Mouse (Mus musculus): ENCODE measurements around the gene Fam3c. TPM values are rescaled to one million over a fixed set of nuclear protein-coding genes. Genes with fewer than 3 reads are reported as not detected.

Fam3c gene
- total RNA-seq, 2 experiments from 2014 or later, result 59.4 to 63.4 TPM

GRCm38 (mm10) chr6:22354675-22355074 is 1.4 kb downstream of the Fam3c start:
- no peak for DNase-seq (ENCODE audit: low spot score in 2 of 2)

DNA sequence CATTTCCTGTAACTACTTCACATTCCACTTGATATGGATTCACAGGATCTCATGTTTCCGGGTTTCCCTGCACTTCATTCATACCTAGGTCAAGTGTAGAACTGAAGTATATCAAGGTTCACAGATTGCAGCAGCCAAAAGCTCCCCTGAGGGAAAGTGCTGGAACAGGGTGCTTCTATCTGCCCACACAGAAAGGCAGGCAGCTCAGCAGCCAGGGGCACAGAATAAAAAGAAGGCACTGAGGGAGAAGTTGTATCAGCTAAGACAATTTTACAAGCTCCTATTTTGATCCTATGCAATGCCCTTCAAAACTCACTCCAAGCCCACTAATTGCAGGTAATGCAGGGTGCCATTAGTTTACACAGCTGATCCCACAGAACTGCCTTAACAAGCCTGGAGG is 2.0 kb downstream of the Fam3c start:
- no peak for DNase-seq (ENCODE audit: low spot score in 2 of 2)

DNA sequence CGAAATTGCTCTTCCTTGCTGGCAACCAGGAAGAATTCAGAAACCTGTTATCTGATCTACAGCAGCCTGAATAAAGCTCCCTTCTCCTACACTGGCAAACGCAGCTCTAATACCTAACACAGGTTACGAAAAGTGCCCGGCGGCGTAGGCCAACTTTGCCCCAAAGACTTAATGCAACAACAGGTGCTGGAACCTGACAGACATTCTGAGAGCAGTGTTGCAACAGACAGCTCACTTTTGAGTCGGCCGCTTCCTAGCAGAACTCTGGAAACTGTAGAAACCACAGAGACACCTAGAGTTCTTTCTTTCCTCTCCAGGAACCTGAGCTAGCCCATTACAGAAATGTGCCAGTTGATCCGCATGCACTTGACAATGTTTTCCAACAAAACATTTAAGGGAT is 4.5 kb downstream of the Fam3c start:
- DNase-seq (ENCODE audit: low spot score in 2 of 2), result no peak

- DNase-seq (ENCODE audit: low spot score in 2 of 2), result no peak
These were observed 5.8 kb downstream of the Fam3c start for GRCm38 (mm10) chr6:22350239-22350571.

DNA sequence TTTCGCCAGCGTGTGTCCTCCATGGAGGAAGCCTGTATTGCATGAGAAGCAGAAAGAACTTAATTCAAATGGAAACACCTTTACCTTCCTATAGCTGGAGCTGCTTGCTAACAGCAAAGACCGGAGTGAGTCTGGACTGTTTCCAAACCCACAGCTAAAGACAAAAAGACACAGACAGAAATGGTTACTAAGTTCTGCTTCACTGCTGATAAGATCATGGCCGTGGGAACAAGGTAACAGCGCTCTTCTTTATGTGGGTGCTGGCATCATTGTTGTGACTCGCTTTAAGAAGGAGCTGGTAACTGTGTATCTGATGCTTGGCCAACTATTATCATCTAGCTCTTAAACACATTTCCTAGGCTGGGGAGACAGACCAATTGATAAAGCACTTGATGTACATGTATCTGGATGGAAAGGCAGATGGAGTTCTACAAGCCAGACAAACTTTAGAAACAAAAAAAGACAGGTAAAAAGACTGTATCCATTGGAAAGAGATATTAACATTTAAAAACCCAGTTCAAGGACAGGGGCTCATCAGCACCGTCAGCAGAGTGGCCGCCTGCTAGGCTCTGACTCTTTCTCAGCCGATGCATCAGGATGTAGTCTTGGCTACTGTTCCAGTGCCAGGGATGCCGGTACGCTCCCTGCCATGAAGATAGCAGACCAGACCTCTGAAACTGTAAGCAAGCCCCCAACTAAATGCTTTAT is 6.4 kb downstream of the Fam3c start:
- DNase-seq (ENCODE audit: low spot score in 2 of 2), result no peak

DNA sequence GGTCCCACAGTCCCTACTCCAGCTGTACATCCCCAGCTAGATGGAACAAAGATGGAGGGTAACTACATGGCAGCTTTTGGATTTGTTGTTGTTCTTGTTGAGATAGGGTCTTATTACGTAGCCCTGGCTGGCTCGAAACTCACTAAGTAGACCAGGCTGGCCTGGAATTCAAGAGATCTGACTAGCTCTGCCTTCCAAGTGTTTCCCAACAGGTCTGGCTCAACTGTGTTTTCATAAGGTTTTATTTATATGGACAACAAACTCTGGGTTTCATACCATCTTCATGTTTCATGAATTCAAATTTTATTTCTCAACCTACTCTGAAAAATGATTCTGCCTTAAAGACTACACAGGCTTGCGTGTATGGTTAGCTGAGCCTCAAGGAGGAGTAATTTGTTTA is 7.1 kb downstream of the Fam3c start:
- DNase-seq (ENCODE audit: low spot score in 2 of 2), result no peak

DNA sequence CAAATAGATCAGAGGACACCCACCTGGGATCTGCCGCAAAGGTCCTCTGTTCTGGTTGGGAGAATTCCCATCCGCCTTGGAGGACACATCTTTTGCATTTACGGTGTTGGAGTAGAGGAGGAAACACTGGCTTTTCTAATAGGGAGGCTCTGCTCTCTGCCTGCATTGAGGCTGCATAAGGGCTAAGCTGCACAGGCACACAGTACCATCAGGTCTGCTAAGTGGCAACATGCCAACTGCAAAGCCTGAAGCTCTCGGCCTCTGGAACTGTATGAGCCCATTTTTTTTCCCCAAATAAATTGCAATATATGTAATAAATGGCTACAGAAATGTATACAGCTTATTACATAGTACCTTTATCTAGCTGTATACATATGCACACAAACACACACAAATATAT is 7.9 kb downstream of the Fam3c start:
- DNase-seq (ENCODE audit: low spot score in 2 of 2), result no peak

- no peak for DNase-seq (ENCODE audit: low spot score in 2 of 2)
These were observed 8.7 kb downstream of the Fam3c start for GRCm38 (mm10) chr6:22347132-22347902.

DNA sequence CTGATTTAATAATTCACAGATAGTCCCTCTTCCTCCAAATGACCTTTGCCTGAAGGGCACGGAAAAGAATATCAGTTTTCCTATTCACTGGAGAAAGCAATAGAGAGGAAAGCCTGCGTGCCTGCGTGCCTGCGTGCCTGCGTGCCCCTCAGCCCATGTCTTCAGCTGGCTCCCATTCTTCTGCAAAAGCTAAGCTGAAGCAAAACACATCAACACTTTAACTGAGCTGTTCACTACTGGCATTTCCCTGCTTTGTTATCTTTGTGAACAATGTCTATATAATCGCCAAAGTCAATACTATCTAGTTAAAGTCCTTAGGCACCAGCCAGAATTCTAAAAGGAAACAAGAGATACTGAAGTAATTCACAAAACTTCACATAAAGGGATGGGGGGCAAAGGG is 11.6 kb downstream of the Fam3c start:
- no peak for DNase-seq (ENCODE audit: low spot score in 2 of 2)

DNA sequence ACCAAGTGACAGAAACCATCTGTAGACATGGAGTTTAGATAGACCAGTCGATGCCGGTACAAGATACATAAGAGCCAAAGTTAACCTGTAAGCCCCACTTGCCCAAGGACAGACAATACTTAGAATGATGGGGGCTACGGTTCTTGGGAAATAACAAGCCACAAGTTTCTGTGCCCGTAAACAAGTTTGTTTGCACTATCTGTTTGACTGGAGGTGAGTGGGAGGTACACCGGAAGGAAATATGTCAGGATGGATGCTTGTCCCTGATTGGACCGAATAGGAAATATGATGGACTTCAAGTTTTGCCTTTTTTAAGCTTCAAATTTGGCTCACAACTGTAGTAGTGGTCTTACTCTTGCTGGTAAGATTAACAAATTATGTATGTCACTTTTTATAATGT is 12.3 kb downstream of the Fam3c start:
- no peak for DNase-seq (ENCODE audit: low spot score in 2 of 2)

DNA sequence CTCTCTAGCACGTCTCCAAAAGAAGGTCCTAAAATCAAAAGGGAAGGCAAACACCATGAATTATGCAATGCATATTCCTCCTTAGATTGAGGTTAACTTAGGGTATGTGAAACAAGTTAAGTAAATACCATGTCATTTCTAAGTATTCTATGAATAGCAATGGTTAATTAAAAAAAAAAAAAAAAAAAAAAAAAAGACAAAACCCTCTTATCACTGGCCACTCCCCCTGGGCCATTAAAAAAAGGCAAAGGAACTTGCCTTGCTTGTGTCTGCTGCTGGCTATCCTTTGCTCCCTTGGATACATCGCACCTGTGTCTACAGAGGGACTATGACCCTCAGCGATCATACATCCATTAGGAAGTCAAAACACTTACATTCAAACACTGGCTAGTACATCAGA is 12.8 kb downstream of the Fam3c start:
- no peak for DNase-seq (ENCODE audit: low spot score in 2 of 2)

DNA sequence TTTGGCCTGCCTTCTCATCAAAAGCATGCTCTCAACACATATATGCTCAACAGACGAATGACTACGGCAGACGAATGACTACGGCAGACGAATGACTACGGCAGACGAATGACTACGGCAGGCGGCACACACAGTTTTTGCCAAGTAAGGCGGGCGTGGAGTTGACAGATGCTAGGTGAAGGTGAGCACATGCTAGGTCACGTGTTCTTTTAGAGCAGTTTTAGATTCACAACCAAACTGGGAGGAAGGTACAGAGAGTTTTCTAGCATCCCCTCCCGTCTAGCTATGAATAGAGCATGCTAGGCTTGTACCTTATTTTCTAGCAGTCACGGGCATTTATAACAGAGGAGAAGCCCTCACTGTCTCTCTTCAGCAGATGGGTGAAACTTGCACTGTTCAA is 15.3 kb downstream of the Fam3c start:
- no peak for DNase-seq (ENCODE audit: low spot score in 2 of 2)

- no peak for DNase-seq (ENCODE audit: low spot score in 2 of 2)
These were observed 16.1 kb downstream of the Fam3c start for GRCm38 (mm10) chr6:22339763-22340542.

GRCm38 (mm10) chr6:22332548-22332947 is 23.5 kb downstream of the Fam3c start:
- no peak for DNase-seq (ENCODE audit: low spot score in 2 of 2)

DNA sequence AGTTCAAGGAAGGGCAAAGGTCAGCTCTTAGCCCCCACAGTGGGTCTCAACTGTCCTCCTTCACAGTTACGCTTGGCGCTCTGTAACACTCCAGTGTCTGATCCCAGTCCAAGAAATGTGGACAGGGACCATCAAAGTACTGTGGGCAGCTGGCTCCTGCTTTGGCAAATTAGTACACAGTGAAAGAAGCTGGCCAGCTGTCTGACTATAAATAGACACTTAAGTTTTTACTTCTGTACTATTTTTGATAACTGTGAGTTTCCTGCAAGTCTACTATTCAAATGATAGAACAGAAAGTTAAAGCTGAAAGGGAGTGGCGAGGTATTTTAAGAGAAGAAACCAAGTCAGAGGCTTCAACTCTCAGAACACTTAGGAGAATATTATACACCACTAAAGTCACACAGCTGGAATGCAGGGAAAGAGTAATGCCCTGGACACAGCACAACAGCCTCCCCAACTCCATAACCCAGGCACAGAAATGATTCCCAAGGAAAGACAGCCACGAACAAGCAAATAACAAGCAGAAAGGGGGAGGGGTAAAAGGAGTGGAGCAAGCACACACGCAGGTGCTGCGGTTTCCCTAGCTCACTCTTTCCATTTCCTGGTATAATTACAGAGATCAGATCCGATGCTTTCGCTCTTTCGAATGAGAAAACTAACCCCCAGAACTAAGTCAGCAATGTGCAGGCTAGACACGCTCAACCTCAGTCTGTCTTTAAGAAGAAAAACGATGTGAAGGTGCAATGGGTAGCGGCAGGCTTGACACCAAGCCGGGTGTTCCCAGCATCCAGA is 25.7 kb downstream of the Fam3c start:
- no peak for DNase-seq (ENCODE audit: low spot score in 2 of 2)

DNA sequence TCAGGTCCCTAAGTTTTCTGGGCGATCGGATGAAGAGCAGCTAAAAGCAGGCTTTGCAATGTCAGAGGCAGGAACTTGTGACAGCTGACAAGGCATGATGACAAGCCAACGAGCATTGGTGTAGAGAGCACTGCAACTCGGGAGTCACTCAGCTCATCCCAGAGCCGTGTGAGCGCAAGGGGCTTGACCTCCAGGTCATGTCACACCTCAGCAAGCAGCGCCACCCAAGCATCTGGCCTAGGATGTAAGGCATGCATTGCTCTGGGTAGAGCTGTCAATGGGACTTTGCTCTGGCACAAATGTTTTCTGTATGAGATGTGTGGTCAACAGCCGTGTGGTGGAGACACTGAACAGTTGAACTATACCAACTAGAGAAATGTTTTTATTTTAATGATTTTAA is 28.1 kb downstream of the Fam3c start:
- DNase-seq (ENCODE audit: low spot score in 2 of 2), result no peak

GRCm38 (mm10) chr6:22327091-22327490 is 29.0 kb downstream of the Fam3c start:
- no peak for DNase-seq (ENCODE audit: low spot score in 2 of 2)

- DNase-seq (ENCODE audit: low spot score in 2 of 2), result no peak
These were observed 29.8 kb downstream of the Fam3c start for GRCm38 (mm10) chr6:22326289-22326688.

DNA sequence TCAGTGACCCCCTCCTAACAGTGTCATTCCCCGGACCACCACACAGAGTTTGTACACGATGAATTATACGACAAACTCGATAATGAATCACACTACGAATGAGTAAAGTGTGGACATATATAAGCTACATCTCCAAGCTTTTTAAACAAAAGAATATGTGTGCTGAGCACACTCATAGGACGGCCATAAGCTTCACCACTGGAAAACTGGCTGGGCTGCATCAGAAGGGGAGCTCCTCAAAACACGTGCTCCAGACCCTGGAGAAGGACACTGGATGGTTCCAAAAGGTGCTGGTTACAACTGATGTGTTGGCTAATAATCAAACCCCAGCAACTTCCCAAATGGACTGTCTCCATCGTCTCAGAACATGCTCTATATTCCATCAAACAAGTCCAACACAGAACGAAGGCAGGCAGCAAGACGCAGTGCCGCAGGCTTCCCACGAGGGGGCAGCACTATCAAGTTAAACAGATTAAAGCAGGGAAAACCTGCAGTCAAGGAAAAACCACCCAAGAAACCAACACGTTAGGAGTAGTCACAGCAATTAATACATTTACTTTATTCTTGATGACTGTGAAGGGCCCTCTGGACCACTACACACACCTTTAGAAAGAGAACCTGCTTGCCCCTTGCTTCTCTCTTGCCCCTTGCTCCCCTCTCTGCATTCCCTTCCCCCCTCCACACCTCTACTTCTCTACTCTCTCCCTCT is 30.5 kb downstream of the Fam3c start:
- DNase-seq (ENCODE audit: low spot score in 2 of 2), result peak; percentile 38 to 56

DNA sequence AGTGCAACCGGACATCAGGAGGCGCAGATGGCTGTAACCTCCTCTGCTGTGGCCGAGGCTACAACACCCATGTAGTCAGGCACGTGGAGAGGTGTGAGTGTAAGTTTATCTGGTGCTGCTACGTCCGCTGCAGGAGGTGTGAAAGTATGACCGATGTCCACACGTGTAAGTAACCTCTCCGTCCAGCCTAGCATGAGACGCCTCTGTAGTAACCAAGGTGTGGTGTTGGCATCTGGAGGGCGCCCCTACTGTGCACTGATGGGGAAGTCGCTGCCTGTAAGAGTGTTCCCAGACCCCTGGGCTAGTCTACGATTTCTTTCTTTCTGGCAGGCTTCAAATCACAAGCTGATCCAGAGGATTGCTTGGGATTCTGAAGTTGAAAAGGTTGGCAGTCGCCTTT is 58.0 kb downstream of the Fam3c start:
- no peak for DNase-seq (ENCODE audit: low spot score in 2 of 2)

GRCm38 (mm10) chr6:22297028-22297427 is 59.0 kb downstream of the Fam3c start:
- DNase-seq (ENCODE audit: low spot score in 2 of 2), result no peak
